Mouse (Mus musculus): ENCODE data around the gene Gm10160.

Gm10160 gene

GRCm38 (mm10) chr7:81827806-81828667, 27.6 kb downstream of the Gm10160 start:
- peak in 1 of 2 experiments; percentile 7 for DNase-seq (ENCODE audit: low spot score in 2 of 2)

- no peak for DNase-seq (ENCODE audit: low spot score in 2 of 2)
Measured at GRCm38 (mm10) chr7:81825381-81825780, 30.2 kb downstream of the Gm10160 start.

- no peak for DNase-seq (ENCODE audit: low spot score in 2 of 2)
Measured at GRCm38 (mm10) chr7:81824906-81825305, 30.7 kb downstream of the Gm10160 start.

GRCm38 (mm10) chr7:81806067-81806466, 49.5 kb downstream of the Gm10160 start:
- no peak for DNase-seq (ENCODE audit: low spot score in 2 of 2)

Data from frontal cortex, postnatal 36 days (tissue).